Mouse (Mus musculus) liver, adult (tissue): ENCODE results near the gene Vmo1.
A peak's percentile ranks its signal among the peaks of the same experiment; 100 is the strongest.

Experiments used
- GATA4 ChIP-seq: IDR thresholded peaks from 2 replicates; pipeline ENCODE4 v1.6.1; 2014; ENCODE audit warnings: mild to moderate bottlenecking, low read length; ENCODE audit not compliant: insufficient replicate concordance

The Vmo1 gene

DNA sequence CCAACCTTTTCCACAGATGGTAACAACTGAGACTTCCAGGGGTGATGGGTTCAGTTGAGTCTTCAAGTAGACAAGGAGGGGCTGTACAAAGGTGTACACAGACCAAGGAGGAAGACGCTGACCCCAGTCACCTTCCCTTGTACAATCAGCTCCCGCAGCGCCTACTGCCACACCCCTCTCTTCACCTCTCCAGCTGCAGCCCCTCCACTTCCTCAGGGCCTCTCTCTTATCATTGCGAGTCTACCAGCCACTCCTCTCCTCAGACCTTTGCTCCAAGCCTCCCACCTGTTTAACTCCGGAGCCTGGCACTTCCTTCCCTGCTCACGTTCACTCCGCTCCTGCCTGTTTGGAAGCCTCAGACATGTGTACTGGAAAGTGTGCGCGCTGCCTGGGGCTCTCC, 9.4 kb downstream of the Vmo1 start, which contains the start of gene Tm4sf5:
Gene Tm4sf5, plus strand, starts transcription at position 275 of the 400 bp plus-strand sequence.
- no peak for TF ChIP-seq GATA4

DNA sequence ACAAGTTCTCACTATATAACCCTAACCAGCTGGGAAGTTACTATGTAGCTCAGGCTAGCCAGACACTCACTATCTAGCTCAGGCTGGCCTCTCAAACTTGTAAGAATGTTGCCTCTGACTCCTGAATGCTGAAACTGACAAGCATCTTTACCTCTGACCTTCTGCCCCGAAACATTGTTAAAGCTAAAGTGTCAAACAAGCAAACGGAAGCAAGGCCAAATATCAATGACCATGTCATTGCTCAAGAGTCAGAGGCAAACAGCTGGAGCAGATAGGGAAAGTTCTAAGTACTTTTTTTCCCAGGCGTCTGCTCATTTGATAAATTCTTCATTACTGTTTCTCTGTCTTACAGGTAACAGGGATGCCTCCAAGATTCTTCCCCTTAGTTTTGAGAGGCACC, 12.4 kb downstream of the Vmo1 start:
- TF ChIP-seq GATA4 = peak; percentile 49; the same call in 1 of the 2 replicates

DNA sequence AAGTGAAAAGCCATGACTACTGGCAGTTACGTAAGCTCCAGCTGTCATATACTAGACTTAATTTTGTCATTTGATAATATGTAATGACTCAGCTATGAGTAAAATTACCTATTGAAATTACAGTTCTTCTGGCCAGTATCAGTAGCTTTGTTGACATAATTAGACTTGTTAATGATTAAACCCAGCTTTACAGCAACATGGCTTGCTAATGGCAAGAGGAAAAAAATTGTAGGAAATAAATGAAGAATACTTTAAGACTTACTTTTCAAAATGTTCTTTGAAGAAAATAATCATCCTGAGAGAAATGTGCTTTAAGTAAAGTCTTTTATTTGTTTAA, 14.0 kb downstream of the Vmo1 start:
- TF ChIP-seq GATA4 = no peak

- no peak for TF ChIP-seq GATA4
Measured at GRCm38 (mm10) chr11:70499566-70500475, 14.6 kb downstream of the Vmo1 start.

- no peak for TF ChIP-seq GATA4
Measured at GRCm38 (mm10) chr11:70489684-70490083, 24.7 kb downstream of the Vmo1 start.

DNA sequence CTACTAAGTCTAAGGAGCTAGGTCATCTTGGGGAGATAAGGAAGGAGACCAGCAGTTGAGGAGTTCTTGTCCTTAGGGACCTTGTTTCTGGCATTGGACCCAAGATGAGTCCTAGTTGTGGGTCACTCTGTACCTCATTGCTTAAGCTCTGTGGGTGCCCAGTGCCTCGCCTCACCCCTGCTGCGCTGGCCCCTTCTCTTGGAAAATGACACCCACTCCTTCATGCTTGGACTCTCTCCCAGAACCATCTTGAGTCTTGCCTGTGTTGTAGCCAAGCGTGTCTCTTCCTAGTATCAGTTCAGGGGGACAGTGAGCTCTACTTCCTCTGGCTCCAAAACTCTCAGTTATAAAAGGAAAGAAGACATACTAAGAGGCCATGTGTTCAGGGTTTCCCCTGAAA, 25.3 kb downstream of the Vmo1 start:
- no peak for TF ChIP-seq GATA4

GRCm38 (mm10) chr11:70487816-70488215, 26.6 kb downstream of the Vmo1 start:
- no peak for TF ChIP-seq GATA4

- TF ChIP-seq GATA4 = no peak
Measured at GRCm38 (mm10) chr11:70485498-70485897, 28.9 kb downstream of the Vmo1 start.

- TF ChIP-seq GATA4 = no peak
Measured at GRCm38 (mm10) chr11:70474872-70475534, 39.4 kb downstream of the Vmo1 start.

DNA sequence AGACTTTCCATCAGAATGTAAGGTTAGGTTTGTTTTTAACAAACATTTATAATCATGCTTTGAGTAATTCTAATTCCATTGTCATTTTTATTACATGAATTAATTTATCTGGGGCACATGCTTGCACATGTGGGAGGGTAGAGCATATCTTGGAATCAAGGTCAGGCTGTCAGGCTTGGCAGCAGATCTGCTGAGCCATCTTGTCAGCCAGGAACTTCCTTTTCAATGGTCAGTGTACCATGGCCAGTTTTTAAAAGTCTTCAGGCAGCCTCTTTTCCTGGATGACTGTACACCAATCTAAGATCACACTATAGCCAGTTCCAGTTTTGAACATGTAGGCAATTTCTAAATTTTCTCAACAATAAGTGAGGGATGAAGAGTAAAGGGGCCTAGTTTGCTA, 41.7 kb downstream of the Vmo1 start:
- peak; percentile 63; the same call in 1 of the 2 replicates for TF ChIP-seq GATA4

- no peak for TF ChIP-seq GATA4
Measured at GRCm38 (mm10) chr11:70469764-70470163, 44.7 kb downstream of the Vmo1 start.

GRCm38 (mm10) chr11:70467902-70468619, 46.4 kb downstream of the Vmo1 start:
- peak; percentile 92 for TF ChIP-seq GATA4

DNA sequence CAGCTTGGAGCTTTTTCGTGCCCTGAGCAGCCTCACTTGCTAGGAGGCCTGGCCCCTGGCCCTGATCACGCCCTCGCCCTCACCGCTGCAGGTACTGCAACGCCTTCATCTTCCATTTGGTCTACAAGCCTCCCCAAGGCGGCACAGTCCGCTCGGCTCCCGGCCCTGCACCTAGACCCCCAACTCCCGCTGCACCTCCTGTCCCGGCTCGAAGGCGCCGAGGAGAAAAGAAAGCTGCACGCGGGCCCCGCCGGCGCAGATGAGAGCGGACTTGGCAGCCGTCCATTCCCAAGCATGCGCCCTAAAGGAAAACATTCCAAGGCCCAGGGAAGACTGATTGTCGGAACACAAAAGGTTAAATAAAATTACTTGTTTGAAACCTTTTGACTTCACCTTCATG, 48.6 kb downstream of the Vmo1 start:
- TF ChIP-seq GATA4 = no peak

DNA sequence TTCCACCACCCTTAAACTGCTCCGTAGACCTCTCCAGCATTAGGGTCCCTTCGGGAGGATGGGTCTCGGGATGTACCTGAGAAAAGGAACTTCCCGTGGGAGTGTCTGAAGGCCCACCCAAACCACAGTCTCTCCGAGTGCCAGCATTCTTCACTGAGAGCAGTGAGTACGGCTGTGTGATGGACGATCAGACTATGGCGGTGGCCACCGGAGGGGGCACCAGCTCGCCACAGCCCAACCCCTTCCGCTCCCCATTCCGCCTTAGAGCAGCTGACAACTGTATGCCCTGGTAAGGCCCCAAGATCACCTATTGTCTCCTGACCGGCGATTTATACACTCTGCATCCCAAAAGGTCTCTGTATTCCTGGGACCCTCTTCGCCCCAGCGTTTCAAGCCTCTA, 49.2 kb downstream of the Vmo1 start:
- TF ChIP-seq GATA4 = no peak

DNA sequence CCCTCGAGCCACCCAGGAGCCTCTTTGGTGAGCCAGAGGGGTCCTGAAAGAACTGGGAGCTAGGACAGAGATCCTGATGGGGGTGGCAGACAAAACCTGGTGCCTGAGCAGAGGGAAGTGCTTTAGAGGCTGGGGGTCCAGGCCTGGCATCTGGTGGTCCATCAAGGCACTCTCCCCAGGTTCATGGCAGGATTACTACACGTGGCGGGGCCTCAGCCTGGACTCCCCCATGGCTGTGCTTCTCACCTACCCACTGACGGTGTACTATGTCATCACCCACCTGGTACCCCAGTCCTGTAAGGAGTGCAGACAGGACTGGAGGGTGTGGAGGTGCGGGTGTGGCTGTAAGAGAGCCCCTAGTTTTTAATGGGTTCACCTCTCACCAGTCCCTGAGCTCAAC, 50.4 kb downstream of the Vmo1 start:
- TF ChIP-seq GATA4 = no peak
